Mouse (Mus musculus): ENCODE measurements around the gene Fkbp8. TPM values are rescaled to one million over a fixed set of nuclear protein-coding genes. Genes with fewer than 3 reads are reported as not detected.

Gene Fkbp8
- total and polyA plus RNA-seq, 2 experiments from 2014 or later = 360 to 532 TPM

GRCm38 (mm10) chr8:70512253-70512903, 15.1 kb upstream of the Fkbp8 start:
- no peak overlapping the region for H3K4me2 ChIP-seq (ENCODE audit: low read depth, low read length)
- no peak overlapping the region for H3K9ac ChIP-seq (replicated peaks; ENCODE audit: low read length)
- no peak overlapping the region for H3K4me3 ChIP-seq (ENCODE audit: low read length)
- H3K9me3 ChIP-seq (ENCODE audit: low read length) = no peaks in the 10 kb centered on the region
- TF ChIP-seq CTCF (IDR thresholded peaks at IDR 0.05; ENCODE audit: low read depth) = no peak
- no peak for DNase-seq (ENCODE audit: low spot score)
- no peaks in the 10 kb centered on the region for H3K27me3 ChIP-seq (ENCODE audit: insufficient read depth, low read length)
- no peak for ATAC-seq
- peaks cover 4% of the 10 kb centered on the region; the same call in 1 of the 2 replicates for H3K4me1 ChIP-seq (ENCODE audit: insufficient read depth, low read length)
- H3K27ac ChIP-seq = no peak overlapping the region
- H3K36me3 ChIP-seq (ENCODE audit: insufficient read depth, low read length) = peaks cover 17% of the 10 kb centered on the region; the same call in 1 of the 2 replicates
- 92% methylated on average over 11 of the region's 11 CpGs for WGBS

- no peaks in the 10 kb centered on the region for H3K27me3 ChIP-seq (ENCODE audit: insufficient read depth, low read length)
Measured at GRCm38 (mm10) chr8:70513441-70513840, 14.1 kb upstream of the Fkbp8 start.

GRCm38 (mm10) chr8:70517940-70518643, 9.4 kb upstream of the Fkbp8 start:
- no peak for TF ChIP-seq CTCF (IDR thresholded peaks at IDR 0.05; ENCODE audit: low read depth)
- Histone ChIP-seq H3K4me1 (ENCODE audit: insufficient read depth, low read length) (0 out of 2 replicates have a peak, but pooled peaks cover 5% of the 10 kb centered on the region), H3K27ac (no peak overlapping the region), H3K4me3 (ENCODE audit: low read length) (no peak overlapping the region), H3K36me3 (ENCODE audit: insufficient read depth, low read length) (peaks cover 10% of the 10 kb centered on the region; the same call in 1 of the 2 replicates), H3K4me2 (ENCODE audit: low read depth, low read length) (no peak overlapping the region), H3K27me3 (ENCODE audit: insufficient read depth, low read length) (no peaks in the 10 kb centered on the region), H3K9me3 (ENCODE audit: low read length) (no peaks in the 10 kb centered on the region), H3K9ac (replicated peaks; ENCODE audit: low read length) (no peak overlapping the region)
- 82% methylated on average over 10 of the region's 10 CpGs for WGBS
- ATAC-seq (no peak), DNase-seq (ENCODE audit: low spot score) (no peak)

More at GRCm38 (mm10) chr8:70513441-70513840, 14.1 kb upstream of the Fkbp8 start:
- 43% methylated on average over 2 of the region's 2 CpGs for WGBS
- no peak for DNase-seq (ENCODE audit: low spot score)
- peaks cover 13% of the 10 kb centered on the region; the same call in 1 of the 2 replicates for H3K36me3 ChIP-seq (ENCODE audit: insufficient read depth, low read length)
- no peaks in the 10 kb centered on the region for H3K9me3 ChIP-seq (ENCODE audit: low read length)
- H3K4me3 ChIP-seq (ENCODE audit: low read length) = no peak overlapping the region
- ATAC-seq = no peak
- no peak for TF ChIP-seq CTCF (IDR thresholded peaks at IDR 0.05; ENCODE audit: low read depth)
- peaks cover 4% of the 10 kb centered on the region; the same call in 1 of the 2 replicates for H3K4me1 ChIP-seq (ENCODE audit: insufficient read depth, low read length)
- H3K27ac ChIP-seq = no peak overlapping the region
- no peak overlapping the region for H3K4me2 ChIP-seq (ENCODE audit: low read depth, low read length)
- no peak overlapping the region for H3K9ac ChIP-seq (replicated peaks; ENCODE audit: low read length)

GRCm38 (mm10) chr8:70519043-70519442, 8.5 kb upstream of the Fkbp8 start:
- H3K4me2 ChIP-seq (ENCODE audit: low read depth, low read length) = no peak overlapping the region
- H3K4me1 ChIP-seq (ENCODE audit: insufficient read depth, low read length) = 0 out of 2 replicates have a peak, but pooled peaks cover 9% of the 10 kb centered on the region
- peaks cover 10% of the 10 kb centered on the region; the same call in 1 of the 2 replicates for H3K36me3 ChIP-seq (ENCODE audit: insufficient read depth, low read length)
- WGBS = 90% methylated on average over 6 of the region's 6 CpGs
- no peaks in the 10 kb centered on the region for H3K27me3 ChIP-seq (ENCODE audit: insufficient read depth, low read length)
- ATAC-seq (no peak), DNase-seq (ENCODE audit: low spot score) (no peak)
- TF ChIP-seq CTCF (IDR thresholded peaks at IDR 0.05; ENCODE audit: low read depth) = no peak
- H3K4me3 ChIP-seq (ENCODE audit: low read length) = no peak overlapping the region
- H3K9ac ChIP-seq (replicated peaks; ENCODE audit: low read length) = no peak overlapping the region
- no peaks in the 10 kb centered on the region for H3K9me3 ChIP-seq (ENCODE audit: low read length)
- no peak overlapping the region for H3K27ac ChIP-seq

GRCm38 (mm10) chr8:70519606-70520005, 7.9 kb upstream of the Fkbp8 start:
- no peak for DNase-seq (ENCODE audit: low spot score)
- Histone ChIP-seq H3K9me3 (ENCODE audit: low read length) (no peaks in the 10 kb centered on the region), H3K4me1 (ENCODE audit: insufficient read depth, low read length) (0 out of 2 replicates have a peak, but pooled peaks cover 9% of the 10 kb centered on the region), H3K27ac (no peak overlapping the region), H3K27me3 (ENCODE audit: insufficient read depth, low read length) (no peaks in the 10 kb centered on the region), H3K4me3 (ENCODE audit: low read length) (no peak overlapping the region), H3K4me2 (ENCODE audit: low read depth, low read length) (no peak overlapping the region), H3K9ac (replicated peaks; ENCODE audit: low read length) (no peak overlapping the region), H3K36me3 (ENCODE audit: insufficient read depth, low read length) (peaks cover 10% of the 10 kb centered on the region; the same call in 1 of the 2 replicates)
- no peak for TF ChIP-seq CTCF (IDR thresholded peaks at IDR 0.05; ENCODE audit: low read depth)
- no peak for ATAC-seq
- 60% methylated on average over 2 of the region's 2 CpGs for WGBS

GRCm38 (mm10) chr8:70522592-70523403, 4.7 kb upstream of the Fkbp8 start:
- peak overlapping the region; percentile 92 for H3K4me2 ChIP-seq (ENCODE audit: low read depth, low read length)
- ATAC-seq (peak; percentile 88), DNase-seq (ENCODE audit: low spot score) (peak; percentile 99)
- H3K4me3 ChIP-seq (ENCODE audit: low read length) = peak overlapping the region; percentile 89
- H3K27ac ChIP-seq = peak overlapping the region; percentile 90
- peak overlapping the region; percentile 65 for H3K9ac ChIP-seq (replicated peaks; ENCODE audit: low read length)
- WGBS = under 1% methylated on average over 50 of the region's 51 CpGs
- H3K9me3 ChIP-seq (ENCODE audit: low read length) = no peaks in the 10 kb centered on the region
- peaks cover 6% of the 10 kb centered on the region; the same call in 1 of the 2 replicates for H3K36me3 ChIP-seq (ENCODE audit: insufficient read depth, low read length)
- peak; percentile 75 for TF ChIP-seq CTCF (IDR thresholded peaks at IDR 0.05; ENCODE audit: low read depth)
- H3K4me1 ChIP-seq (ENCODE audit: insufficient read depth, low read length) = 0 out of 2 replicates have a peak, but pooled peaks cover 9% of the 10 kb centered on the region
- no peaks in the 10 kb centered on the region for H3K27me3 ChIP-seq (ENCODE audit: insufficient read depth, low read length)

Measured in hindbrain, postnatal 0 days (tissue).